Mouse (Mus musculus) embryo, embryonic 10 days (tissue): ENCODE results near the gene Ppp6r1.
A peak's percentile ranks its signal among the peaks of the same experiment; 100 is the strongest.

Experiments used
- DNase-seq: peaks from one replicate; pipeline ENCODE4 v3.0.0-alpha.2; 2015; ENCODE audit warnings: low spot score

The Ppp6r1 gene

DNA sequence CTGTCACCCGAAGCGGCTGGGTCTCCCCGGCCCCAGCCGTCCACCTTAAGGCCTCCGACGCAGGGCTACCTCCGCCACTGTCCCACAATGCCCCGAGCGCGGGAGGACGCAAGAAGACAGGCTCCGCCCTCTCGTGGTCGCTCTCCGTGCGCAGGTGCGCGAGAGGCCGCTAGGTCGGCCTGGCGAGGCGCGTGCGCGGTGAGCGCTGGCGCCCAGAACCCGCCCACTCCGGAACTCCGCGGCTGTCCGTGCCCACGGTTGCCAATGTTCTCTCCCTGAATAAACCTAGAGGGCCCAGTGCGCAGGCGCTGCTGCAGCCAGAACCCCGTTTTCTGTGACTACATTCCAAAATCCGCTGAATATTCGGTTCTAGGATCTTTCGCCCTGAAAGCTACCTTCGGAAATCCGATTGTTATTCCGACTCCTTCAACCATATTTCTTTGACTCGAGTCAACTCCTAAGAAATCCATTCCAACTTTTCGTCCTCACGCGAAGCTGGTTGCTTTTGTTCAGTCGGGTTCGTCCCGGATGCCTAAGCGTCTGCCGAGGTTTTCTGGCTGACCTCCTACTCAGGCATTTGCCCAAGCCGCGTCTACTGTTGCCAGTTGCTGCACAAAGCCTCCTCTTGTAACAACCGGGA lies at the start of gene Ppp6r1:
Gene Ppp6r1 (minus strand): TSS at position 108 of the 640 bp plus-strand sequence.
- DNase-seq = peak; percentile 98

DNA sequence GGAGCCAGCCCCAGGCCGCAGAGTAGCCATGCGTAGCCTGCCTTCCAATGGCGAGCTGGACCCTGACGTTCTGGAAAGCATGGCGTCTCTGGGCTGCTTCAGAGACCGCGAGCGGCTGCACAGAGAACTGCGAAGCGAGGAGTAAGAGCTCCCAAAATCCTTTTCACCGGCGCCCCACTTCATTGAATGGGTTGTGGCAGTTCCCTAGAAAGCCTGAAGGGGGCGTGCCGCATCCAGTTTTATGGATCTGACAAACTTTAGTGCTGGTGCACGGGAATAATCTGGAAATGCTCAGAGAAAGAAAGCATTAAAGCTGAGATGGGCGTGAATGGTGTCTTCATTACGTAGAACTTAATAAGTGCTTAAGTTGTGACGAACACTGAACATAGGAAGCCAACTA lies 46.3 kb upstream of the Ppp6r1 start:
- DNase-seq = peak; percentile 62

DNA sequence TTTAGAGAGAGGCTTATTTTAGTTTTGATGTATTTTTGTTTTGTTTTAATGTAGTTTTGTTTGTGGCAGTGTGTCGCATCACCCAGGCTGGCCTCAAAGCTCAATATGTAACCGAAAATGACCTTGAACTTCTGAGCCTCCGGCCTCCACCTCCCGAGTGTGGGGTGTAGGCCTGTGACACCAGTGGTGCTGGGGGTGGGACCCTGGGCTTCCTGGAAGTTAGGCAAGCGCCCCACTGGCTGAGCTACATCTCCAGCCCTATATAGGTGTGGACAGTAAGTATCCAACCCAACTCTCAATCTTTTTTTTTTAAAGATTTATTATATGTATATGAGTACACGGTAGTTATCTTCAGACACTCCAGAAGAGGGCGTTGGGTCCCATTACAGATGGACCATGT lies 44.4 kb upstream of the Ppp6r1 start:
- no peak for DNase-seq

- DNase-seq = peak; percentile 30
These were observed 43.5 kb upstream of the Ppp6r1 start for GRCm38 (mm10) chr7:4702334-4702733.

DNA sequence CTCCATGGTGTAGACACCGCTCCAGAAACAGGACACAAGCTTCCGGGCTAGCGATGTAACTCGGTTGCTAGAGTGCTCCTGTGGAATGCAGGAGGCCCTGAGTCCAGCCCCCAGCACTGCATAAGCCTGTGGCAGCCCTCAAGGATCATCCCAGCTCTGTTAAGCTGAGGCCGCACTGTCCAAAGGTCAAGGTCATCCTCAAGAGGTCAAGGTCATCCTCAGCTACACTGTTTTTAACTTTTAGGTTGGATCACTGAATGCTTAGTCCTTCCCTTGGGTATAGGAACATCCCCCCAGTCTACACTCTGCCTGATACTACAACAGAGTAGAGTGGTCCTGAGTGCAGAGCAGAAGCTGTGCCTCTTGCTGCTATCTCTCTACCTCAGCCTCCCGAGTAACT lies 34.2 kb upstream of the Ppp6r1 start:
- DNase-seq = no peak

GRCm38 (mm10) chr7:4690951-4691653 lies 32.3 kb upstream of the Ppp6r1 start:
- DNase-seq = no peak

- peak; percentile 88 for DNase-seq
These were observed 31.6 kb upstream of the Ppp6r1 start, which contains the start of gene Brsk1 for GRCm38 (mm10) chr7:4690387-4690786. TSS of gene Brsk1 (plus strand) at chr7:4690604.

DNA sequence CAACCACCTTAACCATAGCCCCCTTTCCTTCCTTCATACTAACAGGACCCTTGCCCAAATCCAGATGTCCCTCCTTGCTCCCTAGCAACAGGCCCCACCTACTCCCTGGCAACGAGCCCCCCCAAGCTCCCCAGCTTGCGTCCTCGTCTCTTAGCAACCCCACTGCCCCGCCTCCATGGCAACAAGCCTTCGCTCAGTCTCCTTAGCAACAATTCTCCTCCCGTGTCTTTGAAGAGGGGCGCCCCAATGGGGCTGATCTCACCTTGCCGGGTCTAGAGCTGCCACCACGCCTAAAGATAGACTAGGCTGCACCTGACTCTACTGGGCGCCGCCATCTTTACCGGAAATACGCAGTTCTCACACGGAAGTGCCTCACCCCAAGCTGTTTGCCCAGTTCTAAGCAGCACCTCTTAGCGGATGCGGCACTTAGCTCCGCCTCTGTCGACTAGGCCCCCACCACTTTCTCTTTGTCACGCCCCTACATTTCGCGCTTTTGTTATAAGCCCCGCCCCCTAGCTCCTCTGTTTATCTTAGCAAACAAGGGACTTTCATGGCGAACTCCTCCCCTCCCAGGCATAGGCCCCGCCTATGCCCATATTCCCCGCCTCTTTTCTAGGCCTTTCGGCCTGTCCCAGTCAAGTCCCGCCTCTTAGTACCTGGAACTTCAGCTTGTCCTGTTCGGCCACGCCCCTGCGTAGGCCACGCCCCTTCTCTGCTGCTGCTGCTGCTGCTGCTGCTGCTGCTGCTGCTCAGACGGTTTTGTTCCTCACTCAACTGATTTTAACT lies 26.0 kb upstream of the Ppp6r1 start, which contains the start of gene Hspbp1:
Gene Hspbp1 (minus strand): TSS at position 437 of the 786 bp plus-strand sequence.
- peak; percentile 98 for DNase-seq

DNA sequence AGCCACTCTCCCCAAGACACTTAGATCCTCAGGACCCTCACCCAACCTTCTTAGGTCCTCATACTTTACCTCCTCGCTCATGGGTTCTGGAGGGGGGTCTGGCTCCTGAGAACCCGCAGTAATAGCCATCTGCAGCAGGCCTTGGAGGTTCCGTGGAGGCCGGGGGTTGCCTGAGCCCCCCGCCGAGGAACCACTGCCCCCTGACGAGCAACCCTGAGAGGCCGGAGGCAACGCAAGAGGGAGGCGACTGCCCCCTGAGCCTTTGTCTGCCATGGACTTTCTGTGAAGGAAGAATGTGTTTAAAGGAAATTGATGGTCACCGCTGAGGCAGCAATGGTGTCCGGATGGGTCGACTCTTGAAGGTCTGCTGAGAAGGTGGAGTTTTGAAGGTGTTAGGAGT lies 25.4 kb upstream of the Ppp6r1 start:
- DNase-seq = no peak

GRCm38 (mm10) chr7:4683307-4683706 lies 24.5 kb upstream of the Ppp6r1 start:
- no peak for DNase-seq

- DNase-seq = no peak
These were observed 16.4 kb upstream of the Ppp6r1 start for GRCm38 (mm10) chr7:4675200-4675599.

DNA sequence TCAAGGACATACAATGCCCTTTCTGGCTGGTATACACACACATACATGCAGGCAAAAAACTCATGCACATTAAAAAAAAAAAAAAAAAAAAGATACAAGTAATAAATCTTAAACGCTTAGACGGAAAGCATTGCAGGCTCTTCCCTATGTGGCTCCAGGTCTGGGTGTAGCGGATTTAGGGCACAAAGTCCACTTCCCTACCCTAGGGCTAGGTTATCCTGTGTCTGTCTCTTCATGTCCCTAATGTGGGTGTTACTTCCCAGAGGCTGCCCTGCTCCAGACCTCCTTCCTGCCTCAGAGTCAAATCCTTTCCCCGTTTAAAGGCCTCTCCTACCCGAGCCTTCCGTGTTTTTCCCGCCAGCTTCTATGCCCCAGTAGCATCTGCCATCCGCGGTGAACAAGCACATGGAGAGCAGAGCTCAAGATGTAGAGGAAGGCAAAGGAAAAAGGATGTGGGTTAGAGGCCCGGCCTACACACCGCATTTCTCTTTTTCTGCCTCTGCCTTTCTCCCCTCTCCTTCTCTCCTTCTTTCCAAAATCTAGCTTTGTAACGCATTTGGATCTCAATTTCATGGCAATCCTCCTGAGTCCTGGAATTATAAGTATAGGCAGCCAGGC lies 15.4 kb upstream of the Ppp6r1 start:
- DNase-seq = no peak

- DNase-seq = peak; percentile 21
These were observed 13.1 kb upstream of the Ppp6r1 start for GRCm38 (mm10) chr7:4671956-4672355.

DNA sequence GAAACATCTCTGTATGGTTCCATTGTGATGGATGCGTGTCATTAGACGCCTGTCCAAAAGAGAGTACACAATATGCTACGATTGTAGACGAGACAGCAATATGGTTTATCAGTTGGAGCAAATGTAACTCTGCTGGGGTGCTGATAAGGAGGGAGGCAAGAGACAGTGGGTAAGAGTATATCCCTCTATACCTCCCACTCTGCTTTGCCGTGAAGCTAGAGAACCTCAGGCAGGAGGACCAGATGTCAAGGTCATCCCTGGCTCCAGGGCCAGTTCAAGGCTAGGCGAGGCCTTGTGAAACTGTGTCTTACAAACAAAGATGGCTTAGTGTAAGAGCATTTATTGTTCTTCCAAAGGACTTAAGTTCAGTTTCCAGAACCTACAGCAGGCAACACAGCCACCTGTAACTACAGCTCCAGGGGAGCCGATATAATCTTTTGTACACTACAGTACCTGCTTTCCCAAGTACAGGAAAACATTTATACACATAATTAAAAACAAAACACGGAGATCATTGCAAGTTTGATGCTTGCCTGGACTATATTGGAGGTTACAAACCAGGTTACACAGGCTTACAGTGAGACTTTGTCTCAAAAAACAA lies 11.9 kb upstream of the Ppp6r1 start:
- no peak for DNase-seq

DNA sequence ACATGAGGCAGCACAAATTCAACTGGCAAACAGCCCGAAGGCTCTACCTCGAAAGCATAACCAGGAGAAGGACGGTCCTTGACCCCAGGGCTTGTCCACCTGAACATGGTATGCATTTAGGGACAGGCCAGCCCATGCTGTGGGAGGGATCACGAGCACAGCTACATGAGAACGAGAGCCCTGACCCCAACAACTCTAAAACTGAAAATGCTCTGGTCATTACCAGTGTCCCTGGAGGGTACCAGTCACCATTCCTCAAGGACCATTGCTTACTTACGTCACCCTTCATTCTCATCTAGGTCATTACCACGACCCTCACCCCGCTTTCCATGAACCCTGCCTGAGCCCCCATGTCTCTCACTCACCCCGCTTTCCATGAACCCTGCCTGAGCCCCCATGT lies 10.3 kb upstream of the Ppp6r1 start:
- DNase-seq = no peak

GRCm38 (mm10) chr7:4668506-4668905 lies 9.7 kb upstream of the Ppp6r1 start:
- no peak for DNase-seq

DNA sequence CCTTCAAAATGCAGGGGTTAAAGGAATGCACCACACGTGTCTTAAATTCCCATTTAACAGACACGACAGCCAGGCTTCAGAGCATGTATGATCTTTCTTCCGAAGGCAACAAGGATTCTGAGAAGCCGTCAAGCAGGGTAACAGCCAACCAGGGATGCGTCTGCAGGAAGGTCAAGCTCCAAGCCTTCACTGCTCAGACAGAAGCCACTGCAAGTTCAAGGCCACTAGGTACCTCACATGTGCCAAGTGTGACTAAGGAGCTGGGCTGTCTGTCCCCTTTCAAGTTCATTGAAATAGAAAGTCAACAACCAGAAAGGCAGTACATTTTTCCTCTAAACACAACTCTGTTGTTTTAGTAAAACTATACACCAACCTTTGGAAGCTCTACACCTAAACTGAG lies 8.1 kb upstream of the Ppp6r1 start:
- DNase-seq = no peak

DNA sequence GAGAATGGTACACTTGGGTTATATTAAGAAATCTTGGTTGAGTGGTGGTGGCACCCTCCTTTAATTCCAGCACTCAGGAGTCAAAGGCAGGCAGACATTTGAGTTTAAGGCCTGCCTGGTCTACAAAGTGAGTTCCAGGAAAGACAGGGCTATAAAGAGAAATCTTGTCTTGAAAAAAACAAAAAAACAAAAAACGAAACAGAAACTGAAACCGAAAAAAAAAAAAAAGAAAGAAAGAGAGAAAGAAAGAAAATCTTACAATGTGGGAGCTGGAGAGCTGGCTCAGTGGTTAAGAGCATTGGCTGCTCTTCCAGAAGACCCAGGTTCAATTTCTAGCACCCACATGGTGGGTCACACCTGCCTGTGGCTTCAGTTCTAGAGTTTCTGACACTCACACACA lies 4.9 kb upstream of the Ppp6r1 start:
- no peak for DNase-seq

- DNase-seq = no peak
These were observed 4.4 kb upstream of the Ppp6r1 start for GRCm38 (mm10) chr7:4663179-4663578.

- no peak for DNase-seq
These were observed 1.2 kb upstream of the Ppp6r1 start for GRCm38 (mm10) chr7:4659911-4660443.

GRCm38 (mm10) chr7:4658128-4658907 lies 501 bp downstream of the Ppp6r1 start:
- peak; percentile 60 for DNase-seq
